Mouse (Mus musculus): ENCODE data around the gene Zfp87. TPM values are rescaled to one million over a fixed set of nuclear protein-coding genes. Genes with fewer than 3 reads are reported as not detected.

The Zfp87 gene
- total RNA-seq (2023): 10 to 100 TPM; 10.9 to 14.0 TPM

GRCm38 (mm10) chr13:67525753-67526410 is at the start of gene Zfp87, which contains the start of gene Gm26965:
TSS of gene Zfp87 (minus strand) at chr13:67526177.
TSS of gene Gm26965 (minus strand) at chr13:67526151.

GRCm38 (mm10) chr13:67553730-67554129 is 27.8 kb upstream of the Zfp87 start, which contains the start of gene Zfp748:
TSS of gene Zfp748 (minus strand) at chr13:67553830.

GRCm38 (mm10) chr13:67500084-67500719 is 25.8 kb downstream of the Zfp87 start, which contains the start of gene Zfp58:
TSS of gene Zfp58 (minus strand) at chr13:67500555.

GRCm38 (mm10) chr13:67483625-67484423 is 42.2 kb downstream of the Zfp87 start, which contains the start of gene Zfp874b:
TSS of gene Zfp874b (minus strand) at chr13:67484258.

Other genes starting within 250 kb of the Zfp87 start
- 1 to 10 TPM; 1.5 to 2.0 TPM for gene Zfp458, start 247.7 kb downstream of the Zfp87 start, total RNA-seq (2023)
- under 1 TPM in 1 of 2 experiments, not detected in 1; 0.46 TPM for gene Zfp457, start 219.7 kb downstream of the Zfp87 start, total RNA-seq (2023)
- 1 to 10 TPM; 5.3 to 6.4 TPM for gene Zfp595, start 193.6 kb downstream of the Zfp87 start, total RNA-seq (2023)
- gene Gm28044, start 165.6 kb downstream of the Zfp87 start, total RNA-seq (2023): 1 to 10 TPM in 1 of 2 experiments, not detected in 1; 3.0 TPM
- gene Zfp953, start 165.6 kb downstream of the Zfp87 start, total RNA-seq (2023): 1 to 10 TPM; 6.1 to 7.3 TPM
- gene Gm28041, start 150.4 kb downstream of the Zfp87 start, total RNA-seq (2023): 1 to 10 TPM in 1 of 2 experiments, under 1 TPM in 1; 0.90 to 1.8 TPM
- gene Zfp456, start 150.4 kb downstream of the Zfp87 start, total RNA-seq (2023): 1 to 10 TPM; 1.1 to 1.7 TPM
- gene Zfp429, start 126.4 kb downstream of the Zfp87 start, total RNA-seq (2023): 1 to 10 TPM; 4.0 to 4.2 TPM
- gene Zfp459, start 104.8 kb downstream of the Zfp87 start, total RNA-seq (2023): under 1 TPM; 0.09 to 0.42 TPM
- gene Zfp874a, start 74.6 kb downstream of the Zfp87 start, total RNA-seq (2023): 1 to 10 TPM; 2.8 to 3.3 TPM
- 1 to 10 TPM; 6.6 to 9.1 TPM for gene Zfp874b, start 41.9 kb downstream of the Zfp87 start, total RNA-seq (2023)
- 1 to 10 TPM; 3.6 to 5.8 TPM for gene Zfp58, start 25.6 kb downstream of the Zfp87 start, total RNA-seq (2023)
- not detected for gene Gm26965, start within 50 bp of the Zfp87 start, total RNA-seq (2023)
- gene Zfp748, start 27.7 kb upstream of the Zfp87 start, total RNA-seq (2023): 1 to 10 TPM; 5.7 to 5.9 TPM
- 1 to 10 TPM; 8.9 to 9.8 TPM for gene Zfp729b, start 83.5 kb upstream of the Zfp87 start, total RNA-seq (2023)
- gene Gm49345, start 111.6 kb upstream of the Zfp87 start, total RNA-seq (2023): under 1 TPM; 0.39 to 0.42 TPM
- gene Zfp729a, start 111.6 kb upstream of the Zfp87 start, total RNA-seq (2023): 10 to 100 TPM in 1 of 2 experiments, 1 to 10 TPM in 1; 9.4 to 11.5 TPM
- gene Zfp738, start 160.9 kb upstream of the Zfp87 start, total RNA-seq (2023): 1 to 10 TPM; 5.5 to 6.5 TPM
- gene Zfp65, start 203.0 kb upstream of the Zfp87 start, total RNA-seq (2023): 1 to 10 TPM; 6.5 to 6.6 TPM
- 1 to 10 TPM; 1.4 to 2.3 TPM for gene Zfp85, start 229.1 kb upstream of the Zfp87 start, total RNA-seq (2023)

Data from neutrophil, adult 83 days (primary cell).